Mouse (Mus musculus): ENCODE results near the gene Tbc1d22a.

GRCm38 (mm10) chr15:86168941-86169816, 45.1 kb upstream of the Tbc1d22a start:
- TF ChIP-seq CTCF (IDR thresholded peaks at IDR 0.05; ENCODE audit: control insufficient read depth, insufficient read depth, low read length) (no peak), POLR2A (IDR thresholded peaks at IDR 0.05; ENCODE audit: borderline replicate concordance, control insufficient read depth, low read depth, low read length) (no peak)

Data from bone marrow, adult 2 months (tissue).